Mouse (Mus musculus): ENCODE results near the gene Akap13.

DNA sequence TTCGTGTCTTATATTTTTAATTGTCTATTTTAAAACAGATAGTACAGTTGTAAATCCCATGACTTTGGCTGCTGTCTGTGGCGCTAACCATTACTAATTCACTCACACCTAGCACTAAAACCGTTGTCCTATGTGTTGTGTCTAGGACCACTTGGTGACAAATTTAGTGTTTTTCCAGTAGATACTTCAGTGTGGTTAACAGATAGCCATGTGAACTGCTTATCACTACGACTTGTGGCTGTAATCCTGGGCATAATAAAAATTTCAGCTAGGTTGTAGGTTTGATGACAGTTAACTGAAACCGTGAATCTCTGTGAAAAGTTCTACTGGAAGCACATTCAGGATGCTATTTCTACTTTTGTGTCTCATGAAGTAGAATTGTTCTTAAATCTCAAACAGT, 258.6 kb downstream of the Akap13 start:
- TF ChIP-seq EP300 (IDR thresholded peaks at IDR 0.05; ENCODE audit: insufficient read depth, low read depth, low read length) (no peak), POLR2A (IDR thresholded peaks at IDR 0.05; ENCODE audit: insufficient read depth, low read depth, low read length) (no peak)

All from heart, adult 2 months (tissue).